Mouse (Mus musculus) pancreas, adult 10 weeks (tissue): ENCODE data around the gene Pdzk1. TPM values are rescaled to one million over a fixed set of nuclear protein-coding genes. Genes with fewer than 3 reads are reported as not detected.

Experiments used
- polyA plus RNA-seq: library from polyadenylated mRNA; stranded (reverse); fragments of 350-450 nt; fragmentation: Illumina TruSeq; extraction: RNeasy Lipid Tissue Mini Kit (QIAGEN cat#74804); gene quantifications from one replicate; pipeline ENCODE4 v1.2.3, GENCODE M21; 2015; ENCODE audit warnings: low read depth, low replicate concordance; ENCODE audit not compliant: insufficient read depth

Pdzk1 gene
- not detected for polyA plus RNA-seq

DNA sequence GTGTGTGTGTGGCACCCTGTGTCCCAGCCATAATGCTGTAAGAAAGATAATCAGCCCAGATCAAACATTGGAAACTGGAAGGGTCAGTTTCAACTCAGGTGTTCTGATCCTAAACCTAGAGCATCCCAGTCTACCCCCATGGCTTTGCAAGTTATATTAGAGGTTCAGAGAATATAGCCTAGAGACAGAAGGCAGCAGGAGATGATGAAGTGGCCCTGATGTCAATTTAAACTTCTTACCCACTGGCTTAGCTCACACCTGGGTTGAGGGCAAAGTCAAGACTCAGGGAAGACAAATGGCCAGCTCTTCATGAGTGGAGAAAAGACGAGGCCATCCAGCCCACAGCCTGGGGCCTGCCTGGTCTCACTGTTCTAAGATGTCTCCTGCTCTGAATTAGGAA lies at the start of gene Pdzk1, which contains the start of gene Cd160:
Gene Pdzk1 (plus strand): TSS at position 301 of the 400 bp plus-strand sequence.
Gene Cd160 (minus strand): TSS at position 368 of the 400 bp plus-strand sequence.

DNA sequence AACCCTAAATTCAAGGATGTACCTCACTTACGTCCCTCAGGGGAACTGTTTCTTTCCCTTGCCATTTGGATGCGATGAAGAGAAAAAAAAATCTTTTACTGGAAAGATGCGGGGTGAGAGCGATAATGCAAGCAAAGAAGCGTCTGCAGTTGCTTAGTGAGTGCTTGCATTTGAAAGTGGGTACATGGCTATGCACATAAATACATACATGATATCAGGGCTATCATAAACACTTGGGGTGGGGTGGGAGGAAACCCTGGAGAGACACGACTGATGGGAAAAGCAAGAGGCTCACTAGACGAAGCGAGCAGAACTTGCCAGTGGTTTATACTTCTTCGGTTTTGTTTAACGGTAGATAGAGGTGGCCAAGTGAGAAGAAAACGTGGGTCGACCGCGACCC lies 75.3 kb downstream of the Pdzk1 start, which contains the start of gene Gja5:
Gene Gja5 (plus strand): TSS at position 301 of the 400 bp plus-strand sequence.

DNA sequence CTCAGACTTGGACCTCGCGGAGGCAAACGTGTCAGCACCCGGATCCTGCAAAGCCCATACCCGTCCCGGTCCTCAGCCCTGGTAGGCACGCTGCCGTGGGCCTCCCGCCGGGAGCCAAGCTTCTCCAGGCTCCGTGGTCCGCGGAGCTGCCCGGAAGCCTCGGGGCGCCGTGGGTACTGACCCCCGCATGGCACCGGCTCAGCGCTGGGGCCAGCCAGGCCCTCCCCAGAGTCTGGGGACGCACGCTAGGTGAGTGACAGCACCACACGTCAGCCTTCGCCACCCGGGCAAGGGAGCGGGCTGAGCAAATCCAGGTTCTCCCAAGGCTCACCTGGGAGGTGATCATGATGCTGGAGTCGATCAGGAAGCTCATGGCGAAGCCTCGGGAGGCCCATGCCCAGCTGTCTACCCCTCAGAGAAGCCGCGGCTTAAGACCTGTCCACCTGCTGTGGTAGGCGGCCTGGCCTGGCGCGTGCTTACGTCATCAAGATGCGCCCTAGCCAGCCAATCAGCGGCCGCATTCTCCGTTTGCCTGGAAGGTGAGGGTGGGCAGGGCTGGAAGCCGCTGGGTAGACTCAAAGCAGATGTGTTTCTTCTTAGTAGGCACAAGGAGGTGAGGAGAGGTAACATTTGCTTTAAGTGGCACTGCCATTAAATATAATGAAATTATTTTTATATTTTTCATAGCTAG lies 75.9 kb downstream of the Pdzk1 start, which contains the start of gene Gpr89:
Gene Gpr89 (minus strand): TSS at position 496 of the 691 bp plus-strand sequence.

Other genes starting within 250 kb of the Pdzk1 start
- gene Polr3gl, start 235.1 kb upstream of the Pdzk1 start, polyA plus RNA-seq, result 15.7 TPM
- gene Ankrd34a, start 232.6 kb upstream of the Pdzk1 start, polyA plus RNA-seq, result not detected
- 7.0 TPM for gene Lix1l, start 228.1 kb upstream of the Pdzk1 start, polyA plus RNA-seq
- gene Rbm8a, start 199.4 kb upstream of the Pdzk1 start, polyA plus RNA-seq, result 9.3 TPM
- gene Pex11b, start 193.9 kb upstream of the Pdzk1 start, polyA plus RNA-seq, result 13.1 TPM
- not detected for gene Gm42957, start 193.8 kb upstream of the Pdzk1 start, polyA plus RNA-seq
- 3.6 TPM for gene Itga10, start 183.7 kb upstream of the Pdzk1 start, polyA plus RNA-seq
- gene Ankrd35, start 159.2 kb upstream of the Pdzk1 start, polyA plus RNA-seq, result 0.31 TPM
- 12.7 TPM for gene Pias3, start 132.9 kb upstream of the Pdzk1 start, polyA plus RNA-seq
- gene Nudt17, start 120.7 kb upstream of the Pdzk1 start, polyA plus RNA-seq, result 2.9 TPM
- 6.0 TPM for gene Polr3c, start 101.7 kb upstream of the Pdzk1 start, polyA plus RNA-seq
- 5.8 TPM for gene Rnf115, start 101.6 kb upstream of the Pdzk1 start, polyA plus RNA-seq
- not detected for gene Cd160, start 67 bp downstream of the Pdzk1 start, polyA plus RNA-seq
- gene Gja5, start 75.4 kb downstream of the Pdzk1 start, polyA plus RNA-seq, result 3.8 TPM
- gene Gpr89, start 76.1 kb downstream of the Pdzk1 start, polyA plus RNA-seq, result 4.3 TPM
- not detected for gene Gja8, start 96.7 kb downstream of the Pdzk1 start, polyA plus RNA-seq